Mouse (Mus musculus) forebrain, postnatal 0 days (tissue): Measurements from ENCODE around the gene Hopx. TPM values are rescaled to one million over a fixed set of nuclear protein-coding genes. Genes with fewer than 3 reads are reported as not detected.

Source experiments
- ATAC-seq: fragments of 200-750 bp; cut with Nextera tagmentation; 2 replicates; pipeline ENCODE4 v1.8.0; 2017; ENCODE audit warnings: mild to moderate bottlenecking, moderate library complexity
- DNase-seq: peaks from one replicate; pipeline ENCODE4 v3.0.0-alpha.2; 2015
- H3K27ac ChIP-seq: fragments of 300-500 bp; sonication (generic); 2 replicates; pipeline ENCODE4 v1.5.1; 2014; ENCODE audit warnings: low read depth, mild to moderate bottlenecking, antibody characterized with exemption, low read length, moderate library complexity, mixed read lengths
- H3K27me3 ChIP-seq: fragments of 300-500 bp; sonication (generic); 2 replicates; pipeline ENCODE4 v1.6.1; 2014; ENCODE audit warnings: mild to moderate bottlenecking, low read length, mixed read lengths; ENCODE audit not compliant: insufficient read depth
- H3K36me3 ChIP-seq: fragments of 300-500 bp; sonication (generic); 2 replicates; pipeline ENCODE4 v1.6.1; 2014; ENCODE audit warnings: mild to moderate bottlenecking, moderate library complexity; ENCODE audit not compliant: insufficient read depth
- H3K4me1 ChIP-seq: fragments of 300-500 bp; sonication (generic); 2 replicates; pipeline ENCODE4 v1.6.1; 2014; ENCODE audit warnings: antibody characterized with exemption; ENCODE audit not compliant: insufficient read depth
- H3K4me2 ChIP-seq: fragments of 300-500 bp; sonication (generic); 2 replicates; pipeline ENCODE4 v1.6.1; 2014; ENCODE audit warnings: low read depth, mild to moderate bottlenecking, moderate library complexity
- H3K4me3 ChIP-seq: fragments of 300-500 bp; sonication (generic); 2 replicates; pipeline ENCODE4 v1.5.1; 2014; ENCODE audit warnings: low read depth, low read length, mixed read lengths
- H3K9ac ChIP-seq: fragments of 300-500 bp; sonication (generic); 2 replicates; pipeline ENCODE4 v1.6.1; 2014; ENCODE audit warnings: mild to moderate bottlenecking
- H3K9me3 ChIP-seq: fragments of 300-500 bp; sonication (generic); 2 replicates; pipeline ENCODE4 v1.6.1; 2016; ENCODE audit warnings: low read length
- CTCF ChIP-seq: sonication (generic); IDR thresholded peaks from 2 replicates; pipeline ENCODE4 v1.5.1; 2016; ENCODE audit warnings: antibody characterized with exemption, control low read depth, low read depth
- WGBS: fragments of 180-500 bp; shearing (Covaris S2); extraction: QIAGEN DNeasy Blood & Tissue Kit; methylation state at CpG from one replicate; pipeline ENCODE4 v1.1.7; 2014; 5-methylcytosine and 5-hydroxymethylcytosine counted together
- polyA plus RNA-seq: library from polyadenylated mRNA; unstranded; fragments of >200 nt; fragmentation: Nextera tagmentation; extraction: Ambion mirVana; gene quantifications from 2 replicates; pipeline ENCODE4 v1.2.1, GENCODE M21; 2015
- total RNA-seq: library from RNA; depleted of rRNA; stranded (reverse); fragments of >200 nt; gene quantifications from 2 replicates; pipeline ENCODE4 v1.2.3, GENCODE M21; 2014; rRNA removed

The Hopx gene
- total and polyA plus RNA-seq, 2 experiments from 2014 or later = 2.7 to 28.1 TPM

DNA sequence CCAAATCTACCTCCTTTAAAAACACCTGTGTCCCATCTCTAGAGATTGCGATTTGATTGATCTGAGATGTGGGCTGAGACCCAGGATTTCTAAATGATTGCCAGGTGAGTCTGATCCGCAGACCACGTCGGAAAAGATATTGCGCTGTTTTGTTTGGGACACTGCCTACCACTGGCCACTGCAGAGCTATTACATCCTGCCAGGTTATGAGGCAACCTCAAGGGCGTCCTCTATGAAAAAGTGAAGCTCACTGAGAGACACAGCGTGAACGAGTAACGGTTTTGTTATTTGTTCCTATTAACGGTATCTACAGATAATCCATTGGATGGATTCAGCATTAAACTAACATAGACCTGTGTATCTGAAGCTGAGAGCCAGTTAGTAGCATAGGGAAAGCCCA, 76.5 kb downstream of the Hopx start:
- Histone ChIP-seq H3K9ac (no peak overlapping the region), H3K27me3 (no peaks in the 10 kb centered on the region), H3K4me3 (no peak overlapping the region), H3K4me2 (no peak overlapping the region), H3K9me3 (no peaks in the 10 kb centered on the region), H3K27ac (no peak overlapping the region), H3K4me1 (no peaks in the 10 kb centered on the region), H3K36me3 (no peaks in the 10 kb centered on the region)
- no peak for DNase-seq
- ATAC-seq = no peak
- TF ChIP-seq CTCF = no peak
- 91% methylated on average over 10 of the region's 10 CpGs for WGBS

Other genes with a start within 250 kb of the Hopx start
- gene Aasdh, start 209.6 kb downstream of the Hopx start, total RNA-seq = 16.1 and 18.8 TPM in 2 replicates
- 6.7 and 13.3 TPM in 2 replicates for gene Aasdh, start 209.6 kb downstream of the Hopx start, polyA plus RNA-seq
- gene Paics, start 163.8 kb downstream of the Hopx start, total RNA-seq = 142 and 150 TPM in 2 replicates
- 147 and 152 TPM in 2 replicates for gene Paics, start 163.8 kb downstream of the Hopx start, polyA plus RNA-seq
- gene Ppat, start 163.5 kb downstream of the Hopx start, total RNA-seq = 15.3 and 16.1 TPM in 2 replicates
- 10.5 and 11.2 TPM in 2 replicates for gene Ppat, start 163.5 kb downstream of the Hopx start, polyA plus RNA-seq
- gene Srp72, start 140.4 kb downstream of the Hopx start, total RNA-seq = 79.6 and 92.1 TPM in 2 replicates
- gene Srp72, start 140.4 kb downstream of the Hopx start, polyA plus RNA-seq = 71.1 and 79.7 TPM in 2 replicates
- gene Arl9, start 111.1 kb downstream of the Hopx start, total RNA-seq = not detected in 2 replicates
- not detected in 2 replicates for gene Arl9, start 111.1 kb downstream of the Hopx start, polyA plus RNA-seq
- 0.77 and 0.86 TPM in 2 replicates for gene Thegl, start 99.1 kb downstream of the Hopx start, total RNA-seq
- 1.5 and 1.6 TPM in 2 replicates for gene Thegl, start 99.1 kb downstream of the Hopx start, polyA plus RNA-seq
- not detected in 2 replicates for gene Spink2, start 96.3 kb upstream of the Hopx start, total RNA-seq
- gene Spink2, start 96.3 kb upstream of the Hopx start, polyA plus RNA-seq = 0.88 and 2.0 TPM in 2 replicates
- 5.2 and 8.3 TPM in 2 replicates for gene Rest, start 150.4 kb upstream of the Hopx start, total RNA-seq
- gene Rest, start 150.4 kb upstream of the Hopx start, polyA plus RNA-seq = 2.2 and 3.1 TPM in 2 replicates
- gene Noa1, start 195.0 kb upstream of the Hopx start, total RNA-seq = 16.2 and 18.6 TPM in 2 replicates
- 32.5 and 36.6 TPM in 2 replicates for gene Noa1, start 195.0 kb upstream of the Hopx start, polyA plus RNA-seq
- gene Polr2b, start 195.0 kb upstream of the Hopx start, total RNA-seq = 76.2 and 97.5 TPM in 2 replicates
- 50.7 and 53.2 TPM in 2 replicates for gene Polr2b, start 195.0 kb upstream of the Hopx start, polyA plus RNA-seq